Mouse (Mus musculus) lung, embryonic 15.5 days (tissue): ENCODE measurements at regions not wholly inside any gene's neighbourhood (a gene's known extent, or its start where the extent isn't known, plus 50 kb on each side); places are given as distances from the start of the nearest gene placed in this dataset.

Experiments
- ATAC-seq: fragments of 200-750 bp; cut with Nextera tagmentation; 2 replicates; pipeline ENCODE4 v1.8.0; 2017; ENCODE audit warnings: moderate number of reproducible peaks, borderline replicate concordance; ENCODE audit not compliant: low FRiP score, low TSS enrichment; ENCODE audit errors: extremely low read depth
- H3K27ac ChIP-seq: fragments of 300-500 bp; sonication (generic); 2 replicates; pipeline ENCODE4 v1.5.1; 2015; ENCODE audit warnings: moderate library complexity, mild to moderate bottlenecking, inconsistent platforms
- H3K27me3 ChIP-seq: fragments of 300-500 bp; sonication (generic); 2 replicates; pipeline ENCODE4 v1.6.1; 2015; ENCODE audit warnings: inconsistent platforms
- H3K36me3 ChIP-seq: fragments of 300-500 bp; sonication (generic); 2 replicates; pipeline ENCODE4 v1.6.1; 2015; ENCODE audit warnings: inconsistent platforms
- H3K4me1 ChIP-seq: fragments of 300-500 bp; sonication (generic); 2 replicates; pipeline ENCODE4 v1.6.1; 2015; ENCODE audit warnings: inconsistent platforms
- H3K4me2 ChIP-seq: fragments of 300-500 bp; sonication (generic); 2 replicates; pipeline ENCODE4 v1.6.1; 2015; ENCODE audit warnings: inconsistent platforms, mild to moderate bottlenecking, moderate library complexity
- H3K4me3 ChIP-seq: fragments of 300-500 bp; sonication (generic); 2 replicates; pipeline ENCODE4 v1.5.1; 2015; ENCODE audit warnings: mild to moderate bottlenecking, inconsistent platforms
- H3K9ac ChIP-seq: fragments of 300-500 bp; sonication (generic); 2 replicates; pipeline ENCODE4 v1.6.1; 2015; ENCODE audit warnings: inconsistent platforms
- H3K9me3 ChIP-seq: fragments of 300-500 bp; sonication (generic); 2 replicates; pipeline ENCODE4 v1.6.1; 2016; ENCODE audit warnings: inconsistent platforms
- WGBS: fragments of 180-500 bp; shearing (Covaris S2); methylation state at CpG from one replicate; pipeline ENCODE4 v1.1.7; 2015; 5-methylcytosine and 5-hydroxymethylcytosine counted together

- Histone ChIP-seq H3K9me3 (no peaks in the 10 kb centered on the region), H3K4me3 (no peak overlapping the region), H3K4me1 (peaks cover 30% of the 10 kb centered on the region), H3K27ac (peak overlapping the region; percentile 95), H3K36me3 (no peaks in the 10 kb centered on the region), H3K4me2 (peak overlapping the region; percentile 55; the same call in 1 of the 2 replicates), H3K27me3 (peaks cover 8% of the 10 kb centered on the region; the same call in 1 of the 2 replicates), H3K9ac (no peak overlapping the region)
- WGBS, result 54% methylated on average over 5 of the region's 5 CpGs
- ATAC-seq, result peak; percentile 21
These were observed 63.7 kb downstream of the Efnb1 start for GRCm38 (mm10) chrX:99199669-99200068.

GRCm38 (mm10) chrX:99198961-99199631 lies 63.2 kb downstream of the Efnb1 start:
- Histone ChIP-seq H3K4me1 (peaks cover 30% of the 10 kb centered on the region), H3K4me3 (peak overlapping the region; percentile 21), H3K9me3 (no peaks in the 10 kb centered on the region), H3K9ac (peak overlapping the region; percentile 24; the same call in 1 of the 2 replicates), H3K4me2 (peak overlapping the region; percentile 55), H3K27me3 (peaks cover 8% of the 10 kb centered on the region; the same call in 1 of the 2 replicates), H3K27ac (peak overlapping the region; percentile 95), H3K36me3 (no peaks in the 10 kb centered on the region)
- ATAC-seq, result peak; percentile 80
- 20% methylated on average over 29 of the region's 29 CpGs for WGBS
